Mouse (Mus musculus) G1E (cell line): Measurements from ENCODE around the gene Chd4. TPM values are rescaled to one million over a fixed set of nuclear protein-coding genes. Genes with fewer than 3 reads are reported as not detected.
A peak's percentile ranks its signal among the peaks of the same experiment; 100 is the strongest.

Experiments
- ATAC-seq: 2 replicates; pipeline ENCODE4 v1.8.0; 2016; ENCODE audit warnings: mild to moderate bottlenecking; ENCODE audit not compliant: insufficient number of reproducible peaks, poor library complexity, low FRiP score, severe bottlenecking; ENCODE audit errors: extremely low read depth
- DNase-seq: peaks from one replicate; pipeline ENCODE4 v3.0.0; 2012; ENCODE audit warnings: low spot score
- H3K27me3 ChIP-seq: 2 replicates; pipeline ENCODE4 v1.6.1; 2012; ENCODE audit warnings: mild to moderate bottlenecking, low read length, inconsistent platforms; ENCODE audit not compliant: insufficient read depth
- H3K36me3 ChIP-seq: replicated peaks from 2 replicates; pipeline ENCODE3; 2012; ENCODE audit warnings: mild to moderate bottlenecking, inconsistent platforms
- H3K4me1 ChIP-seq: 2 replicates; pipeline ENCODE4 v1.6.1; 2012; ENCODE audit warnings: low read depth, low read length, inconsistent platforms, mixed read lengths; ENCODE audit not compliant: insufficient read depth
- H3K4me3 ChIP-seq: 2 replicates; pipeline ENCODE4 v1.5.1; 2012; ENCODE audit warnings: low read depth, mild to moderate bottlenecking, inconsistent platforms, low read length, moderate library complexity, mixed read lengths
- H3K9me3 ChIP-seq: replicated peaks from 2 replicates; pipeline ENCODE4 v1.6.1; 2012; ENCODE audit warnings: inconsistent platforms
- CTCF ChIP-seq: IDR thresholded peaks from 2 replicates; pipeline ENCODE4 v1.5.1; 2012; ENCODE audit warnings: low read depth, low read length, inconsistent platforms, mixed read lengths
- GATA1 ChIP-seq: IDR thresholded peaks from 2 replicates; pipeline ENCODE4 v1.6.1; 2012; ENCODE audit warnings: borderline replicate concordance, low read length, inconsistent platforms, mixed read lengths
- GATA2 ChIP-seq: IDR thresholded peaks from 2 replicates; pipeline ENCODE4 v1.6.1; 2012; ENCODE audit warnings: low read depth, low read length, inconsistent platforms, borderline replicate concordance
- POLR2AphosphoS5 ChIP-seq: IDR thresholded peaks from 2 replicates; pipeline ENCODE4 v1.6.1; 2012; ENCODE audit warnings: low read depth, low read length, inconsistent platforms; ENCODE audit not compliant: insufficient replicate concordance
- TAL1 ChIP-seq: conservative IDR thresholded peaks from 2 replicates; pipeline ENCODE4 v1.6.1; 2012; ENCODE audit warnings: low read depth, low read length, inconsistent platforms, mixed read lengths
- polyA plus RNA-seq: library from polyadenylated mRNA; stranded (reverse); fragments of >175 nt; gene quantifications from 2 replicates; pipeline ENCODE4 v1.2.3, GENCODE M21; 2012
- total RNA-seq, 2 experiments: library from RNA; stranded (forward) in 1 of 2; stranded (reverse) in 1 of 2; fragments of 200-1000 nt in 1 of 2; fragments of >200 nt in 1 of 2; fragmentation: Nextera tagmentation in 1 of 2; gene quantifications; 2 replicates each; pipeline ENCODE4 v1.2.3; 2014 to 2017

Gene Chd4
- 235 and 241 TPM in 2 replicates for total RNA-seq (2014; fragmentation: Nextera tagmentation)
- 326 and 362 TPM in 2 replicates for total RNA-seq (2017)
- polyA plus RNA-seq: 188 and 219 TPM in 2 replicates

- DNase-seq (peak; percentile 77), ATAC-seq (peak; percentile 36)
- Histone ChIP-seq H3K36me3 (peaks cover 37% of the 10 kb centered on the region), H3K4me3 (peak within 1 kb of the TSS; percentile 91), H3K9me3 (no peaks in the 10 kb centered on the region), H3K27me3 (no peaks in the 10 kb centered on the region), H3K4me1 (peaks cover 70% of the 10 kb centered on the region)
- TF ChIP-seq POLR2AphosphoS5: no peak
- TF ChIP-seq GATA1: no peak
- TF ChIP-seq CTCF: no peak
- no peak for TF ChIP-seq TAL1
- no peak for TF ChIP-seq GATA2
Observed at GRCm38 (mm10) chr6:125095391-125096278, at the start of gene Chd4. Gene Chd4 (plus strand): TSS chr6:125095981.

GRCm38 (mm10) chr6:125046691-125047090, 49.1 kb upstream of the Chd4 start:
- Histone ChIP-seq H3K9me3 (no peaks in the 10 kb centered on the region), H3K4me3 (no peak overlapping the region), H3K4me1 (peaks cover 18% of the 10 kb centered on the region), H3K27me3 (no peaks in the 10 kb centered on the region), H3K36me3 (peaks cover 91% of the 10 kb centered on the region)
- ATAC-seq (peak; percentile 68), DNase-seq (peak; percentile 57)
- TF ChIP-seq GATA2 (no peak), GATA1 (no peak), CTCF (peak; percentile 85), TAL1 (no peak)

GRCm38 (mm10) chr6:125049678-125050077, 46.1 kb upstream of the Chd4 start, which contains the start of gene Acrbp:
Gene Acrbp (plus strand): TSS chr6:125049689.
- Histone ChIP-seq H3K36me3 (peaks cover 89% of the 10 kb centered on the region), H3K27me3 (no peaks in the 10 kb centered on the region), H3K9me3 (no peaks in the 10 kb centered on the region), H3K4me1 (peaks cover 10% of the 10 kb centered on the region; the same call in 1 of the 2 replicates), H3K4me3 (no peak within 1 kb of the TSS)
- ATAC-seq (no peak), DNase-seq (no peak)
- TF ChIP-seq TAL1 (no peak), CTCF (no peak), POLR2AphosphoS5 (no peak), GATA2 (no peak), GATA1 (no peak)

- Histone ChIP-seq H3K36me3 (peaks cover 83% of the 10 kb centered on the region), H3K27me3 (no peaks in the 10 kb centered on the region), H3K9me3 (no peaks in the 10 kb centered on the region), H3K4me3 (no peak overlapping the region), H3K4me1 (peaks cover 10% of the 10 kb centered on the region; the same call in 1 of the 2 replicates)
- no peak for TF ChIP-seq GATA2
- TF ChIP-seq CTCF: peak; percentile 10; the same call in 1 of the 2 replicates
- no peak for ATAC-seq
- no peak for DNase-seq
Observed at GRCm38 (mm10) chr6:125051237-125051636, 44.5 kb upstream of the Chd4 start.

GRCm38 (mm10) chr6:125061493-125061892, 34.3 kb upstream of the Chd4 start:
- ATAC-seq (no peak), DNase-seq (no peak)
- H3K4me3 ChIP-seq: no peak overlapping the region
- H3K36me3 ChIP-seq: no peaks in the 10 kb centered on the region
- H3K9me3 ChIP-seq: no peaks in the 10 kb centered on the region
- H3K27me3 ChIP-seq: peaks cover 32% of the 10 kb centered on the region
- no peak for TF ChIP-seq GATA1
- no peak for TF ChIP-seq CTCF
- no peak for TF ChIP-seq POLR2AphosphoS5
- TF ChIP-seq GATA2: no peak
- no peak for TF ChIP-seq TAL1
- H3K4me1 ChIP-seq: peaks cover 12% of the 10 kb centered on the region

GRCm38 (mm10) chr6:125062511-125062910, 33.3 kb upstream of the Chd4 start:
- Histone ChIP-seq H3K4me3 (no peak overlapping the region), H3K36me3 (no peaks in the 10 kb centered on the region), H3K9me3 (no peaks in the 10 kb centered on the region), H3K27me3 (peaks cover 32% of the 10 kb centered on the region), H3K4me1 (peaks cover 19% of the 10 kb centered on the region)
- ATAC-seq (no peak), DNase-seq (no peak)
- TF ChIP-seq GATA1 (no peak), POLR2AphosphoS5 (no peak), GATA2 (no peak)
